ENCODE assay signal across 8 mouse cellular contexts in genomic region chr5:111420011-111420691, GRCm38 (mm10). TPM values are rescaled to one million over a fixed set of nuclear protein-coding genes. Genes with fewer than 3 reads are reported as not detected.
DNase-seq lines count a peak whose midpoint lies in the region; ATAC-seq lines count a peak whose summit lies in the region.

No protein-coding gene starts in this region.

- WGBS in kidney, embryonic 16.5 days: 3% methylated on average over 56 of the region's 56 CpGs
- WGBS in embryonic facial prominence, embryonic 11.5 days: under 1% methylated on average over 52 of the region's 56 CpGs
- WGBS in hindbrain, embryonic 16.5 days: 4% methylated on average over 53 of the region's 56 CpGs
- under 1% methylated on average over 56 of the region's 56 CpGs for WGBS in neural tube, embryonic 11.5 days

- H3K27me3 ChIP-seq in kidney, embryonic 16.5 days (ENCODE audit: insufficient read depth, low read length): peaks cover 69% of the 10 kb centered on the region
- H3K27me3 ChIP-seq in embryonic facial prominence, embryonic 11.5 days (ENCODE audit: control insufficient read depth, insufficient read depth, low read length): no peaks in the 10 kb centered on the region; the same call in 1 of the 2 replicates
- H3K27me3 ChIP-seq in hindbrain, embryonic 16.5 days (replicated peaks; ENCODE audit: control insufficient read depth, insufficient read depth, low read length): no peaks in the 10 kb centered on the region
- 0 out of 2 replicates have a peak, but pooled peaks cover 3% of the 10 kb centered on the region for H3K27me3 ChIP-seq in neural tube, embryonic 11.5 days (ENCODE audit: control insufficient read depth, insufficient read depth, low read length)

- peak overlapping the region; percentile 74 for H3K4me3 ChIP-seq in kidney, embryonic 16.5 days (ENCODE audit: low read length)
- peak overlapping the region; percentile 98 for H3K4me3 ChIP-seq in embryonic facial prominence, embryonic 11.5 days (ENCODE audit: low read depth, low read length)
- peak overlapping the region; percentile 91 for H3K4me3 ChIP-seq in hindbrain, embryonic 16.5 days (ENCODE audit: low read length)
- H3K4me3 ChIP-seq in neural tube, embryonic 11.5 days (ENCODE audit: low read depth, low read length): peak overlapping the region; percentile 95

- H3K4me2 ChIP-seq in kidney, embryonic 16.5 days (replicated peaks; ENCODE audit: low read depth, low read length): peak overlapping the region; percentile 99
- H3K4me2 ChIP-seq in embryonic facial prominence, embryonic 11.5 days (ENCODE audit: low read depth, low read length): peak overlapping the region; percentile 99
- H3K4me2 ChIP-seq in hindbrain, embryonic 16.5 days (ENCODE audit: low read length): peak overlapping the region; percentile 67
- H3K4me2 ChIP-seq in neural tube, embryonic 11.5 days (ENCODE audit: low read depth): peak overlapping the region; percentile 97

- no peaks in the 10 kb centered on the region for H3K36me3 ChIP-seq in kidney, embryonic 16.5 days (ENCODE audit: insufficient read depth, low read length)
- peaks cover 10% of the 10 kb centered on the region for H3K36me3 ChIP-seq in embryonic facial prominence, embryonic 11.5 days (replicated peaks; ENCODE audit: control insufficient read depth, insufficient read depth, low read depth, low read length)
- H3K36me3 ChIP-seq in hindbrain, embryonic 16.5 days (ENCODE audit: control insufficient read depth, insufficient read depth, low read length): 0 out of 2 replicates have a peak, but pooled peaks cover 2% of the 10 kb centered on the region
- peaks cover 8% of the 10 kb centered on the region for H3K36me3 ChIP-seq in neural tube, embryonic 11.5 days (ENCODE audit: control insufficient read depth, insufficient read depth, low read length)

- H3K9ac ChIP-seq in kidney, embryonic 16.5 days (replicated peaks; ENCODE audit: low read length): peak overlapping the region; percentile 41
- H3K9ac ChIP-seq in embryonic facial prominence, embryonic 11.5 days (replicated peaks; ENCODE audit: low read length): peak overlapping the region; percentile 99
- H3K9ac ChIP-seq in hindbrain, embryonic 16.5 days (ENCODE audit: low read depth, low read length): peak overlapping the region; percentile 91
- peak overlapping the region; percentile 96 for H3K9ac ChIP-seq in neural tube, embryonic 11.5 days (ENCODE audit: low read length)

- DNase-seq in kidney, postnatal 14 days: no peak
- DNase-seq in embryonic facial prominence, embryonic 11.5 days (ENCODE audit: low spot score): no peak
- peak; percentile 53 for DNase-seq in neural tube, embryonic 11.5 days (ENCODE audit: low spot score)
- DNase-seq in thymus, postnatal 10 days (ENCODE audit: low spot score in 2 of 2): no peak

- no peak for ATAC-seq in kidney, embryonic 16.5 days (ENCODE audit: low FRiP score, low TSS enrichment)
- no peak for ATAC-seq in embryonic facial prominence, embryonic 11.5 days (replicated peaks; ENCODE audit: insufficient number of reproducible peaks, low FRiP score, low TSS enrichment, low read depth)
- ATAC-seq in hindbrain, embryonic 16.5 days: no peak
- no peak for ATAC-seq in neural tube, embryonic 11.5 days (ENCODE audit: insufficient read depth, low FRiP score, low TSS enrichment)
- no peak for ATAC-seq in CD4-positive, CD25-positive, alpha-beta regulatory T cell, adult 4 months
- no peak for ATAC-seq in activated CD4-positive, CD25-positive, alpha-beta regulatory T cell, adult 4 months

- peaks cover 65% of the 10 kb centered on the region for H3K4me1 ChIP-seq in kidney, embryonic 16.5 days (ENCODE audit: insufficient read depth, low read length)
- peaks cover 30% of the 10 kb centered on the region for H3K4me1 ChIP-seq in embryonic facial prominence, embryonic 11.5 days (ENCODE audit: control insufficient read depth, insufficient read depth, low read length)
- peaks cover 39% of the 10 kb centered on the region for H3K4me1 ChIP-seq in hindbrain, embryonic 16.5 days (ENCODE audit: control insufficient read depth, insufficient read depth, low read depth, low read length)
- peaks cover 68% of the 10 kb centered on the region for H3K4me1 ChIP-seq in neural tube, embryonic 11.5 days (ENCODE audit: control insufficient read depth, insufficient read depth, low read length)

- H3K27ac ChIP-seq in kidney, embryonic 16.5 days (ENCODE audit: low read length): no peak overlapping the region
- peak overlapping the region; percentile 52 for H3K27ac ChIP-seq in embryonic facial prominence, embryonic 11.5 days (replicated peaks; ENCODE audit: low read depth, low read length)
- H3K27ac ChIP-seq in hindbrain, embryonic 16.5 days (ENCODE audit: low read depth, low read length): peak overlapping the region; percentile 92
- no peak overlapping the region for H3K27ac ChIP-seq in neural tube, embryonic 11.5 days (ENCODE audit: low read depth, low read length)

- H3K9me3 ChIP-seq in kidney, embryonic 16.5 days (ENCODE audit: low read length): no peaks in the 10 kb centered on the region
- no peaks in the 10 kb centered on the region for H3K9me3 ChIP-seq in embryonic facial prominence, embryonic 11.5 days (replicated peaks; ENCODE audit: control insufficient read depth, low read length)
- H3K9me3 ChIP-seq in hindbrain, embryonic 16.5 days (ENCODE audit: control insufficient read depth, low read length): no peaks in the 10 kb centered on the region
- H3K9me3 ChIP-seq in neural tube, embryonic 11.5 days (ENCODE audit: control insufficient read depth, low read length): no peaks in the 10 kb centered on the region

RNA-seq across cellular contexts. Expression of gene Mn1, which starts 3.0 kb away (rescaled TPM):
- 6.9 and 7.2 TPM in 2 replicates for polyA plus RNA-seq in kidney, embryonic 16.5 days (2015; fragmentation: Nextera tagmentation; extraction: Ambion mirVana)
- 36.3 and 36.8 TPM in 2 replicates for polyA plus RNA-seq in embryonic facial prominence, embryonic 11.5 days (2014; fragmentation: Nextera tagmentation; extraction: Ambion mirVana)
- 22.3 and 35.8 TPM in 2 replicates for polyA plus RNA-seq in hindbrain, embryonic 16.5 days (2015; fragmentation: Nextera tagmentation; extraction: Ambion mirVana)
- polyA plus RNA-seq in neural tube, embryonic 11.5 days (2014; fragmentation: Nextera tagmentation; extraction: Ambion mirVana): 25.6 and 27.3 TPM in 2 replicates
- not detected for polyA plus RNA-seq in CD4-positive, CD25-positive, alpha-beta regulatory T cell, adult 4 months (2017; shearing (Covaris generic))
- not detected for polyA plus RNA-seq in activated CD4-positive, CD25-positive, alpha-beta regulatory T cell, adult 4 months (2017; shearing (Covaris generic))

Comparison
In these comparisons a context has a peak if more than half of its experiments do, and no peak if none do; other contexts are left out.
1. H3K27ac ChIP-seq: peak in embryonic facial prominence, embryonic 11.5 days (single experiment) and hindbrain, embryonic 16.5 days (single experiment); none in kidney, embryonic 16.5 days (single experiment) and neural tube, embryonic 11.5 days (single experiment).
2. H3K9ac ChIP-seq: peak in every context shown above with its lines; median percentile 99 in embryonic facial prominence, embryonic 11.5 days; 96 in neural tube, embryonic 11.5 days; 91 in hindbrain, embryonic 16.5 days; 41 in kidney, embryonic 16.5 days.
3. Peak in every context shown above with its lines, with median percentiles within 50 percentile points of each other: H3K4me2 ChIP-seq and H3K4me3 ChIP-seq.